Mouse (Mus musculus) thymus, adult 18-20 months (tissue): Measurements from ENCODE around the gene Qk.

Experiments used
- DNase-seq, 2 experiments: peaks; one replicate each; pipeline ENCODE4 v3.0.0; 2022; ENCODE audit warnings: mixed read lengths in 2 of 2

The Qk gene

DNA sequence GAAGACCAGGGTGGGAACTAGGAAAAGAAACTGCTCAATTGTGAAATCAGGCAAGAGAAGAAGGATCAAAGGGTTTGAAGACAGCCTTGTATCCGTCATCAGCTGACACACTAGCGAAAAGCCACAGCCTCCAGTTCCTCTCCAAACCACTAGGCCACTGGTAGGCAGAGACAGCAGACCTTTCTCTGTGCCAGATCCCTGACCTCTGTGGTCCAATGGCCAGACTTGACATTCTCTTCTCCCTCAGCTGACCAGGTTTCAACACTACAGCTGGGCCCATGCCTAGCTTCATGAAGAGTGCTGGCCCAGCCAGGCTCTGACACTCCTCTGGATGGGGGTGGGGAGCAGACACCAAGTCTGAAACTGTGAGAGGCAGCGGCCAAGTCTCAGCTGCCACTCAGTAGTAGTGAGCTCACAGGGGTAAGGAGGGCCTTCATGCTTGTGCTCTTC is 7.0 kb upstream of the Qk start:
- no peak for DNase-seq

DNA sequence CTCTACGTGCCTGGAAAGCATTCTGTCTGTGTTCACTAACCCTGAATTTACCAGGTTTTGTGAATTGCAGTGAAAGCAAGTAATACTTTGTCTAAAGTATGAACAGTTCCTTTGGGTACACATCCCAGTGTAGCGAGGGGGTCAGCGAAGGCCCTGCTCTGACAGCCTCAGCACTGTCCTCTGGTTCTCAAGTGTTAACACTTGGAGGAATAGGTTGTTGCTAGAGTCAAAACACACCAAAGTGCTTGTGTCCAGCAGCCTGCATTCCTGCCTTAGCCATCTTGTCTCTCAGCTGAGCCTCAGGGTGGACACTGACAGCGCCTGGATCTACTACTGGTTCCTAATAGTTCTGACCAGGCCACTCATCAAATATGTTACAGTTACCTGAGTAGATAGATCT is 6.3 kb upstream of the Qk start:
- DNase-seq, result no peak

DNA sequence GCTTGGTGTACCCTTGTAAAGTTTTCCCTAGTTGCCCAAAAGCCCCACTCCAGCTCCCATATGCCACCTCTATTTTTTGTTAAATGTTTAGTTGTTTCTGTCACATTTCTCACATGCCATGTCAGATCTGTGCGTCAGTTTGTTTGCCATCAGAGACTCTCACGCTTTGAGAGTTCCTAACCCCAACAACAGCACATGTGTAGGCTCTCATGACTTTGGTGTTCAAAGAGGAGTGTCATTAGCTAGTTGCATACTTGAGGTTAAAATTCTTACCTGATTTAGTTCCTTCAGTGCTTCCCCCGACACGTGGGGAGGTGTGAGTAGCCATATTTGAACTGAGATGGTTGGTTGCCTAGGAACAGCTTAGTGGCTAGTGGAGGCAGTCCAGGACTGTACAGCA is 2.1 kb upstream of the Qk start:
- DNase-seq, result no peak

DNA sequence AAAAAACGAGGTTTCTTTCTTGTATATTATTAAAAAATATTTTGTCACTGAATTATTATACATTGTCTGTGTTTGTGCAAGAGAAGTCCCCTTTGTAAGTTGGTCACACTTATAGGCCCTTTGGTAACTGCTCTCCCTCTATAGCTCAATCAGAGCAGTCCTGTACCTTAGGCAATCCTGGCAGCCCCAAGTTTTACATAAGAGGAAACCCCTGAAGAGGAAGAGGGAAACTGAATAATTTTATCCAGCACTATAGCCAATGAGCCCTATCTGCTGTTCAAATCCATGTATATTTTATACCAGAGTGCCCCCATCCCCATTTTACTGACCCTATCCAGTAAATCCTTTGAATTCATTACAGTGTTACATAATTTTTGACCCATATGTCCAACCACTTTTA is 1.4 kb upstream of the Qk start:
- DNase-seq, result no peak

DNA sequence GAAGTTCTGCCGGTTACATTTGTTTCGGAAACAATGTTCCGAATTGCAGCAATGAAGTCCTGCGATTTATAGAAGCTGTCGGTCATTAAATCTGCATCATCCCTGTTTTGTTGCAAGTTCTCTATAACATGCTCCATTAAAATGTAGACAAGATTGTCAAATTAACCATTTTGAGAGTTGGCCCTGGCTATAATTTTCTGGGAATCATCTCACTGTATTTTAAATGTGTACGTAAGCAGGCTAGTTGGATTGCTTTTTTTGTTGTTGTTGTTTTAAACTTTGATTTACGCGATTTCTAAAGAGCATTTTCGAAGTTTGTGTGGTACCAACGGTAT is 769 bp upstream of the Qk start:
- DNase-seq, result no peak

DNA sequence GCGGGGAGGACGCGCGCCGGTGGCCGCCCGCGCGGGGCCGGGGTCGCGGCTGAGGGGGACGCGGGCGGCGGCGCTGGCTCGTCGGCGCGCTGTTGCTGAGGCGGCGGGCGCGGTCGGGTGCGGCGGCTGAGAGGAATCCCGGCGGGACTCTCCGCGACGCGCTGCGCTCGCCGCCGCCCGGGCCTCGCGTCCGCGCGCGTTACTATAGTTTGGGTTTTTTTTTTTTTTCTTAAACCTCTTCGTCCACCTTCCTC is 296 bp downstream of the Qk start:
- no peak for DNase-seq

DNA sequence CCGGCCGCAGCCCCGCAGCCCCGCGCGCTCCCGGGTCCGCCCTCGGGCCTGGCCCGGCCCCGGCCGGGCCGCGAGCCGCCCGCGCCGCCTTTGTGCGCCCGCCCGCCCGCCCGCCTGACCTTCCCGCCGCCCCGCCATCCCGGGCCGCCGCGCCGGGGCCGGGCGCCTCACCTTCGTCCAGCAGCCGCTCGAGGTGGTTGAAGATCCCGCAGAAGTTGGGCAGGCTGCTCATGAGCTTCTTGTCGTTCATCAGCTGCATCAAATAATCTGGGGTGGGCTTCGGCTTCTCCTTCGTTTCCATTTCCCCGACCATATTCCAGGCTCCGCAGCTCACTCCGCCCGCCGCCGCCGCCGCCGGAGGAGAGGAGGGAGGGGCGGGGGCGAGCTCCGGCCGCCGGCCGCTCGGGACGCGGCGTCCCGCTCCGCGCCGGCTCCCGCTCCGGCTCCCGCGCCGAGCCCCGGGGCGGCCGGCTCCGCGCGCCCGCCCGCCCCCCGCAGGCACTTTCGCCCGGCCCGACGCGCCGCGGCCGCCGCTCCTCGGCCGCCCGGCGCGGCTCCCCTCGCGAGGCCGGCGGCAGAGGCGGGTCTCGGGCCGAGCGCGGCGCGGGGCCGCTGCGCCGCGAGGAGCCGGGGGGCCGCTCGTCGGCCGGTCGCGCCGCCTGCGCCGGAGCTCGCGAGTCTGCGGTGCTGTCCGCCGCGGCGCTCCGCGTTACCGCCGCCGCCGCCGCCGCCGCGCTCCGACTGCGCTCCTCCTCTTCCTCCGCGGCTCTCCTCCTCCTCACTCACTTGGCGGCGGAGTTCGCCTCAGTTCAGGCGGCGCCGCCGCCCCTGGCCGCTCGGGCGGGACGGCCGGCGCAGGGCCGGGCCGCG is 858 bp downstream of the Qk start:
- DNase-seq, result peak; percentile 65 to 66

DNA sequence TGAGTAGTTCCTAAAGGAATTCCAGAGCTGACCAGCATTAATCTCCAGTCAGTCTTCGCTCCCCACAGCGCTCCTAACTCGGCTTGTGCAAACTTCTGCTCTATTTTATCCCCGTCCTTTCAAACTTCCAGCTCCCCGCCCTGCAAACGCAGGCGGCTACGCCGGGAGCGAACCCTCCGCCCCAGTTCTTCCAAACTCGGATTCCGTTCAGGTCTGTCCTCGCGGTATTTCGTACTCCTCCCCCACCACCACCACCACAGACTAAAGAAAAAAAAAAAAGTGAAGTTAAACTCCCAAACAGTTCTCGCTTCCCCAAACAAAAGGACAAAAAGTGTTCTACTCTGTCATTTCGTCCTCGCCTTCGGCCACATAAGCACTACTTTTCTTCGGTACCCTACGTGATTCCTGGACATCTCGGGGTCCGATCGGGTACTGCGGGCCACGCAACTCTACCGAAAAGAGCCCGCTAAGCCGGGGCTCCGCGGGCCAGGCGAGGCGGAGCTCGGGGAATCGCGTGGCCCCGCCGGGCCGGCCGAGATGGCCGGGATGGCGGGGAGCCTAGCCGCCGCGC is 1.6 kb downstream of the Qk start:
- peak; percentile 33 to 43 for DNase-seq

DNA sequence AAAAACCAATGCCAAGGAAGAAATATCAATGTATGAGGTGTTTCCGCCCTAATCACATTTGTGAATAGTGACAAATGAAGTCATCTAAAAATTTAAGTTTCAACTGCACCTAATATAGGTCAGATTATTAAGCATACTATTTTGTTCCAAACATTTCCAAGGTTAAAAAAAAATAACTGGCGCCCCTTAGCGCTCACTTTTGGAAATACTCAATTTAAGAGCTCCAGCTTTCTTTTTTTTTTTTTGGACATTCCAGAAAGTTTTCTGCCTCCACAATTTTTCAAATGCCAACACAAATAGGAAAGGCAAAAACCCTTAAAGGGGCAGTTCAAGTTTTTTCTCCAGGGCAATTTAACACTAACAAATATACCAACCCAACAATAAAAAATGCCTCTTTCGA is 2.5 kb downstream of the Qk start:
- DNase-seq, result no peak

DNA sequence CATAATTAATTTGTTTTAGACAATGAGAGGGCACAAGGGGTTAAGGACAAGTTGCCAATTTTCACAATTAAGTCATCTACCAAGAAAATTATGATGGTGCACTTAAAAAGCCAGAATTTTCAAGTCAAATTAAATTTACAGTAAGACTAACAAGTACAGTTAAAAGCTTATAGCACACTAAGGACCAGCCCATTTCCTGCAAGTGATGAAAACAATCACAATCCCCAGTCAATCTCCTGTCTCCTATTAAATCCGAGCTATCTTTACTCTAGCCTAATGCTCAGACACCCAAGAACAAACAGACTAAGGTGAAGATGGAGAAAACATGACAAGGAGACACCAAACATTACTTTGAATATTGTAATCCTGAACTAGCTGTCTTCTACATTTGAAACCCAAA is 3.2 kb downstream of the Qk start:
- no peak for DNase-seq

DNA sequence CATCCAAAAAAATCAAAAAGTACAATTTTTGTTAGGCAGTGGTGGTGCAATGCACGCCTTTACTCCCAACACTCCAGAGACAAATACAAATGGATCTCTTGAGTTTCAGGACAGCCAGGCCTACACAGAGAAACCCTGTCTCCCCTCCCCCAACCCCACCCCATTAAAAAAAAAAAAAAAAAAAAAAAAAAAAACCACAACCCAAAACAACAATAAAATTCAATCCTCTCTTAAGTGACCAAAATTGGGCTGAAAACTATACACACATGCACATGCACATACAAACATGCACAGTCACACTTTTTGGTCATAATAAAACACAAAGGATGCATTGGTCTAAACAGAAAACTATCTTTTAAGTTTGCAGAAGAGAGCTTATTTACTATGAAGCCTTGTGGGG is 9.6 kb downstream of the Qk start:
- DNase-seq, result no peak

DNA sequence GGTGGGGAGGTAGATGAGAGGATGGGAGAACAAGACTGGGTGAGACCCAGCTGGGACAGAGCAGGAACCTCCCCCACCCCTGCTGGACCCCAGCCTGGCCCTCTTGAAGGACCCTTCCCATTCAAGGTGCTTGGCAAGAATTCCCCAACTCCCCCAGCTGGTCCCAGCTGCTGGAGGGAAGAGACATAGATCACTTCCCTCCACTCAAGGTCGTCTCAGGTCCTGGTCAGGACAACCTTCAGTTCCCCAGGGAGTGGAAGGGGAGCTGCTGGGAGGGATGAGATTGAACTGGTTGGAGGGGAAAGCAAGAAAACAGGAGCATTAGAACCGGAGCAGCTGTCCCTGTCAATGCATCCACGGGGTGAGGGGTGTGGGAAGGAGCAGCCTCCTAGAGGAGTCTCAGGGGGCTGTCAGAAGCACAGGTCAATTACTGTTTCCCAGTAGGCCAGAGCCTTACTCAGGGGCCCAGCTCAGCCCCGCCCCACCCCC is 10.5 kb downstream of the Qk start:
- DNase-seq, result no peak

DNA sequence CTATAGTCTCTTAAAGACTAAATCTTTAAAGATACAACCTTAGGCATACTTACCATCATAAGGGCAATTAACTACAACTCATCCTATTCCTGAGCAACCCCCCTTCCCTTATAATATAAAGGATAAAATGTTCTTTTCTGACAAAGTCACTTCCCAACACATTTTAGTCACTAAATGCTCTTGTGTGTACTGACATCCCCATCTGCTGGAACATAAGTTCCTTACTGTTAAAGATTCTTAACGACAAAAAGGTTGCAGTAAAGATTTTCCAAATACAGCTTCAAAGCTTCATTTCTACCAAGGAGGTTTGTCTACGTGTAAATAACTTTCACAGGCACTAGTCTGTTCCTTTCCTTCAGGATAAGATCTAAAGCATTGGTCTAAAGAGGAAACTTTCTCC is 13.2 kb downstream of the Qk start:
- DNase-seq, result no peak

DNA sequence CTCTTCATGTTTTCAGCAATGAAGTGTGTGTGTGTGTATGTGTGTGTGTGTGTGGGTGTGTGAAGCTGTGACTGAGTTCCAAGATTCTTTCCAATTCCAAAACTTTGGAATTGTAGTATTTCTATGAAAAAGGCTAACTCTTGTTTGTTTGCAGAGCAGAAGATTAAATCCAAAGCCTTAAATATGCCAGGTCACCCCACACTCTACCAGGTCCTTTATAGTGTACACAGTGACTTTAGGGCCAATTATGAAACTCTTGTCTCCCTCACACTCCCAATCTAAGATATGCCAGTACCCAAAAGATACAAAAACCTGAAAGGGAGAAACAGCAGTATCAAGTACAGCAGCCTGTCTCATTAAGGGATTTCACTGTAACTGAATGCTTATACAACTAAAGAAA is 15.7 kb downstream of the Qk start:
- no peak for DNase-seq

DNA sequence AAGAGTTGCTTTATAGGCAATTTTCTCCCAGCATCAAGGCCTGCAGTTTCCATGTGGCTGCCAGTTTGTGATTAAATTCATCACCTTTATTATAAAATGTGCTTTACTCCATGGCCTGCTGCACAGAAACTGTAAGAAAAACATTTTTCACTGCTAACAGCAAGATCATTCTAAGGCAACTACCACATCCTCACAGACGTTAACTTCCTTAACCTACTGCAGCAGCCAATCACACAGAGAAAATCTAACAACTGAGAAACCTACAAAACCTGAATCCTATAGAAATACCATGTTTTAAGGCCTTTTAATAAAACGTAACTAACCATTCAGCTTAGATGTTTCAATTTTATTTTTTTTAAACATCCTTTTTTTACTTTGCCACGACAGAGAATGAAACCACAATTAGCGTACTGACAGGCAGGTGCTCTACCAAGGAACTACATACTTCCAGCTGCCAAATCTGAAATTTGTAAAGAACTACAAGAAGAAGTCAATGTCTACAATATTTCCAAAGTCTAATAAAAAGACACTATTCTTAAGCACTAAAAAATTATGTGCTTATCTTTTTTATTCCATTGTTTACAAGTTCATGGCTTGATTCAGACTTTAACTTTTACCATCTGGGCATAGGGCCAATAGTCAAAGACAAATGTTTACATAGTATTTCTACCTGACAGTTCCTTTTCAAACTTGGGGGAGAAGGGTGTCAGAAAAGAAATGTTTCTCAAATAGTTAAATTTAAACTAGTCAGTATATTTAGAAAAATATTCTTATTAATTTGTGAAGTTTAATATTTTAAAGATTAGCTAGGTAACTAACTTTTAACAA is 18.5 kb downstream of the Qk start:
- DNase-seq, result no peak

DNA sequence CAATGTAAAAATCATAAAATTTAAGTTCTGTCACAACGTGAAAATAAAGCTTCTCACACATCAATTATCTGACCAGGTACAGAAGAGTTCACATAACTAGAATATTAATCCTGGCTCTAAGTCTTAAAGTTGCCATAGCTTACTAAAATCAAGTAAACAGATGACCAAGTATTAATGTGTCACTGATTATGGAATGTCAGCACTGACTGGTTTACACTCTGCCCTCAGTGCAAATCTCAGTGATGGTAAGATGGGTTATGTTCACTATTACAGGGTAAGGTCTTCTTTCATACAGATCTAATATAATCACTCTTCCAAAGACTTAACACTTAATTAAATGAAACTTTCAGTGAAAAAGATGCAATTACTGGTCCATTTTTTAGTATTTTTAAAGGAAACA is 20.3 kb downstream of the Qk start:
- no peak for DNase-seq

DNA sequence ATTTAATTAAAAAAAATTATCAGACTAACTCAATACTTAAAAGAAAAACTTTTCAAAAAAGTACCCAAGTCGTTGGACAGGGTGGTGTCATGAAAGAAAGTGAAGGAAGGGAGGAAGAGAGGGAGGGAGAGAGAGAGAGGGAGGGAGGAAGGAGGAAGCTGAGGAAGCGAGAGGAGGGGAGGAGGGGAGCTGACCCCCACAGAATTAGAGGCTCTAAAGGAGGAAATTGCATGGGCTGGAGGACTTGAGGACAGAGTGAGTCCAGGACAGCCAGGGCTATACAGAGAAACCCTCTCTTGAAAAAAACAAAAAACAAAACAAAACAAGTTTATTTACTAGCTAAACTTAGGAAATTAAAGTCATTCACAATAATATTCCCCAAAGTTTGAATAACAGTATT is 27.1 kb downstream of the Qk start:
- DNase-seq, result no peak

DNA sequence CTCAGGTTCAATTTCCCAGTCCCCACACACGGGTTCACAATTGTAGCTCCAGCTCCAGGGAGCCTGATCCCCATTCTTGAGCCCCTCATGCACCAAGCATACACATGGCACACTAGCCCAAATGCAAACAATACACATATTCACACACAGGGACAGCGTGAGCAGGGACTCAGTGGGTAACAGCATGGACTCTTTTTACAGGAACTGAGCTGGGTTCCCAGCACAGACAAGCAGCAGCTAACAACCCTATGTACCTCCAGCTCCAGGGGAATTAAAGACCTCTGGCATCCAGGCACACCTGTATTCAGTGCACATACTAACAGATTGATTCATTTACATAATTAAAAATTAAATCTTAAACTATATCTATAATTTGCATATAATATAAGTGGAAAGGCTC is 34.9 kb downstream of the Qk start:
- DNase-seq, result no peak

DNA sequence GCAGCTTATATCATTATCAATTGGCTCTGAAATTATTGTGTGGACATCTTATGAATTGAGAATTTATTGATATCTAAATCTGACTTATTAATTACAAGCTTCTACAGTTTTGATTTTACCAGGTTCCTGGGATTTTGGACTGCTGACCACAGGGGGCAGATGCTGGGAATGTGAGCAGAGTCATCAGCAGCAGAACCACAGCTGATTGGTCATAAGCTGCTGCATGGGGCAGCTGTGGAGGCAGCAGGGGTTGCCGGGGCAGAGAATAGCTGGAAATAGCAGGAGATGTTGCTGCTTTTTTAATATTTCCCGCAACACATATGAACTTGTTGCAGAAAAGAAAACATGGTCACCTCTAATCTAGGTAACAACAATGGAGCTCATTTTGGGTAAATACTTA is 40.1 kb downstream of the Qk start:
- DNase-seq, result no peak

DNA sequence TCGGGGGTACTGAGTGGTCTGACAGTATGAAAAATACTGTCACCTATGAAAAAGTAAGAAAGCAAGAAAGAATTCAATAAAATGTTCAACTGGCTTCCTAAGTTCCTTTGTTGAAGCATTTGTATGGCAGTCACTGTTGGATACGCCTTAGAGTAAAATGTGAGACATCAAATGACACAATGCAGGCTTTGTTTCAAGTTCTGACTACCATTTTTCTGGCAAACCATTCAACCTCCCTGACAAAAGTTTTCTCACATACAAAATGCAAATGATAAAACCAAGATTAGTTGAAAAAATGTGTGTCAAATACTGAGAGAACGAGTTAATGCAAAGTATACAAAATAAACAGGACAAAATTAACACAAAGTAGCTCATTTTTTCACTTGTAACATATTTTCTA is 50.1 kb downstream of the Qk start:
- no peak for DNase-seq

DNA sequence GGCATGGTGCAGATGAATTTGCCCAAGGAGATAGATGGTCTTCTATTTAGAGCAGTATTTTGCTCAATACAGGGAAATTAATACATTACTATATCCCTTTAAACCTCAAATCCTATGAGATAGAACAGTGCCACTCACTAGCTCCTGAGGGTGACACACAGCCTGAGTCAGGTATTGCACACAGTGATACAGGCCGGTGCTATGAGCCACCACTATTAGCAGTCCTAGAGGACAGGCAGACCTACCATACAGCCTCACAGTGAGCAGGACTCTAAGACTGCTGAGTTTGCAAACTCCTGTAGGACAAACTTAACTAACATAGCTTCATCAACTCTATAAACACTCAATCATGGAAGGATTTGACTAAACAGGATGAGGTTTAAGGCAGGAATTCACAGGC is 51.2 kb downstream of the Qk start:
- DNase-seq, result no peak

DNA sequence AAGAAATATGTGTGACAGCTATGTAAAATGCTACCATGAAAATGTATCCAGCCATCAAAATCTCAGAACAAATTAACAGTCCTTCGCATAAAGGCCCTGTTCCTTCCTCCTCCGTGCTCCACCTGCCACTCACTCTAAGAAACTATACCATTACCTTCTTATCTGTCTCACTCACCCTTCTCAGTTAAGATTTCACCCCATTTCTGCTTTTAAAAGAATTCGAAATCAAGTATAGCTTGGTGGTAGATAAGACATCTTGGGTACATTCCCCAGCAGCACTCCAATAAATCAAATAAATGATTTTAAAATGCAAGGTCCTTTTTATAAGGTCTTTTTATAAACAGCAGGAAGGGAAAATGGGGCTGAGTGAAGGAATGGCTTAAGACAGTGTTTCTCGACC is 53.4 kb downstream of the Qk start:
- DNase-seq, result no peak

DNA sequence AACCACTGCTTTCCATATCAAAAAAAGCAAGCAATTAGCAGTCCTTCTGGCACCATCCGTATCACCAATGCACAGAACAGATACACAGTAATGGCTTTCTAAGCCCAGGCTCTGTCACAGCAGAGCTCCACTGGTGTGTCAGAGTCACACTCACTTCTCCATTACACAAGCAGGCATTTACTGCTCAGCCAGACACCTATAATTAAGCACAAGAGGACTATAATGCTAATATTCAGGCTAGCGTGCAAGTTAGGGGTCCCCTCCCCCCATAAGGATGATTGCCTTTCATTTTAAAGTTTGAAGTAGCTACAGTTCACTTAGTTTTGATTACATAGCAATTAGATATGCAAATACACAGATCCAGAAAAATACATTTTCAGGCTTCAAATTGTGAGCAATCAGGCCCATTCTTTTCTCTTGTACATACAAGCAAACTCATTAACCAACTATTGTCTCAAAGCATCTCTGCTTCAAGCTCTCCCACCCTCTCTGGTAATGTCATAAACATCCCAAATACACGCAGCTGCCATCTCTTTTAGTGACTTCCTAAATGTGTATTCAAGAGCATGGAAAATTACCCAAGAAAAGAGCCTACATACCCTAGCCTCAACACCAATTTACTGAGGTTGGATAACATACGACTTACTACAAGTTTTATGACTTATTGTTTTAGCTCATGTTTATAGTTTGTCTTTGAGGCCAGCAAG is 68.2 kb downstream of the Qk start:
- no peak for DNase-seq

DNA sequence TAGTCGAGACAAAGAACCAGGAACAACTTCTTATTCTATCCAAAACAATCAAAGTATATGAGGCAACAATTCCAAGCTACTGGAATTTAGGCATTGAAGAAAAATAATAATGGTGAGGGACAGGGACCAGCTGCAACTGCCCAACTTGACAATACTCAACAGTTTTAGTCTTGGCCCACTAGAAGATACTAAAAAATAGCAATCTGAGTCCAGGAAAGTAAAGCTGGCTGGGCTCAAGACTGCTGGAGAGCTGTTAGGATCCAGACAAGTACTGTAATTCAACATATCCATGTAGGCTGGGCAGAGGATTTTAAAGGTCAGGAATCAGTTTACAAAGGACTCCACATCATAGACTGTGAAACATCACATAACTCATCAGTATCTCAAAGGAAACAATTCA is 79.6 kb downstream of the Qk start:
- no peak for DNase-seq
